Mouse (Mus musculus) common myeloid progenitor, adult 5-6 weeks (primary cell): ENCODE measurements around the gene Gpr15. TPM values are rescaled to one million over a fixed set of nuclear protein-coding genes. Genes with fewer than 3 reads are reported as not detected.

Experiments
- ATAC-seq: replicated peaks from 2 replicates; pipeline ENCODE4 v1.8.0; 2016; ENCODE audit warnings: low read depth, mild to moderate bottlenecking, moderate TSS enrichment, inconsistent platforms; ENCODE audit not compliant: poor library complexity, severe bottlenecking
- total RNA-seq: library from RNA; stranded (forward); fragments of 200-1000, 187-1606 nt; gene quantifications from 2 replicates; pipeline ENCODE4 v1.2.3, GENCODE M21; 2017

Gpr15 gene
- not detected in 2 replicates for total RNA-seq

DNA sequence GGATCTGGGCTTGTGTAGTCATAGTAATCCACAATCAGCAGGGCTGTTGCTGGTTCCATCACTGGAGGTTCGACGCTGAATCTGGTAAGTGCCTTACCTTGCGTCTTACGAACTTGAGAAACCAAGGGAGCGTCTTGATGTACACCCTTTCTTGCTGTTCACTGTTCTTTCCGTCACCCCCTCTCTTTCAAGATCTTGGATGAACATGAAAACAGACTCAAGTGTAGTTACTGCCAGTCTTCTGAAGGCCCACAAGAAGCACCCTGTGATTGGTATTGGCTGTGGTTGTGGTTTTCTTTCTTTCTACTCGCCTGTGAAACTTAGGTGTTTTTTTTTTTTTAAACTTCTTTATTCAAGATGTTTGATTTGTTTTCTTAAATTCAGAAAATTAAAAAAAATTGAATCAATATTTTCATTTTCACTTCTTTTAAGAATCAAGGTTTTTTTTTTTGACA is at the start of gene Gpr15:
Gene Gpr15 (minus strand): TSS at position 405 of the 455 bp plus-strand sequence.
- no peak for ATAC-seq

DNA sequence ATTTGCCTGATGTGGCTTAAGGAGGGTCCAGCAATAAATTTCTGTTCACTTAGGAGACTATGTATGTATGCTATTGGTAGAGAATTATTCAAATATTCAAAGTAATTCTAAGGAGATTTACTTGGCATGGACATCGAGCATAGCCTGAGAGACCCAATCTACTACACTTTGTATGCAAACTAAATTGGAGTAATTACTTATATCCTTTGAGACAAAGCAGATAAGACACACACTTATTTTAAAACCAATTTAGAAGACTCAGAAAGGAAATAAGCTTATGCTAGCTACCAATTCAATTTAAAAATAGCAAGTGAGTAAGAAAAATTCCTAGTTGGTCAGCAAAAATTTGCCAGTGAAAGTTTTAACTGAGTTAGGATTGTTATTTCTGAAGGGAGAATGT is 44.2 kb upstream of the Gpr15 start, which contains the start of gene Olfr172:
Gene Olfr172 (minus strand): TSS at position 101 of the 400 bp plus-strand sequence.
- no peak for ATAC-seq

DNA sequence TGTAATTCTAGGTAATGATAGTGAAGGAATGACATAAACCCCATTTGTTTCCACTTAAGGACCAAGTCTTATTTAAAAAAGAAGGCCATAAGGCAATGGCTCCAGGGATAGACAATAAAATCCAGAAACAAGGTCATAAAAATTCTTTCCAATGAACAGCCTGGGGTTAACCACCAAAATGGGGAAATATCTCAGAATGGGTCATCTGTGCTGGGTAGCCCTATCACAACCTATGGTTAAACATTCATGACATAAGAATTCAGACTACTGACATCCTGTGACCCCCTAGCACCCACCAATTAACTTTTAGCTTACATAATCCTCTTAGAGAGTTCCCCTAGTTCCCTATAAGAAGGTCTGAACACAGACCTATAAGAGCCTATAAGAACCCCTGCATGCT is 37.3 kb upstream of the Gpr15 start:
- ATAC-seq, result peak; percentile 77

DNA sequence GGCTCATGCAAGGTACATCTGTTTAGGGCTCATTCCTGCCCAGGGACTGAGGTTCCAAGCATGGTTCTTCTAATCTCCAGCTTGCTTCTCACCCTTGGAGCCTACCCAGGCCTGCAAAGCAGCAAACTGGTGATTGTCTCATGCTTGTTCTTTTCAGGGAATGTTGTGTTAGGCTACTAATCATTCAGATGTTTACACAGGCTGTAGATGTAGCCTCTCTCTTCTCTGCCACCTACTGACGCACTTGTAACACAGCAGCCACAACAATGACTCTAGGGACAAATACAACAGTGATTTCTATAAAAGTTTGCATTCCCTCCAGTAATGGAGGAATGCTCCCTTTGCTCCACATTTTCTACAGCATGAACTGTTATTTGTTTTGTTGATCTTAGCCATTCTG is 32.4 kb upstream of the Gpr15 start:
- ATAC-seq, result peak; percentile 92

DNA sequence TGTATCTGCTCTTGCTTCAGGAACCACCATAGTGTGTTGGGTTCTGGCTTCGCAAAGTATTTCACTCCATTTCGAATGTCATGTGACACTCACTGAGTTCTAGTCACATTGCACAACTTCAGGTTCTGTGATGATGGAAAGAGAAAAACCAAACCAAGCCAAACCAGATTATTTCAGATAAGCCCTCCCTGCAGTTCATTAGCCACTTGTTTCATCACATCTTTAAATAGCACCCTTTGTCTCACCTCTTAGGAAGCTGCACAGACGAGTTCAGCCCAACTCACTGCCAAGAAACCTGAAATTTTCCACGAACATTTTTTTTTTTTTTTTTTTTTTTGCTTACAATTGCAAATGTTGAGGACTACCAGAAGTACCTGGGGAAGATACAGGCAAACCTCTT is 27.8 kb upstream of the Gpr15 start:
- no peak for ATAC-seq

DNA sequence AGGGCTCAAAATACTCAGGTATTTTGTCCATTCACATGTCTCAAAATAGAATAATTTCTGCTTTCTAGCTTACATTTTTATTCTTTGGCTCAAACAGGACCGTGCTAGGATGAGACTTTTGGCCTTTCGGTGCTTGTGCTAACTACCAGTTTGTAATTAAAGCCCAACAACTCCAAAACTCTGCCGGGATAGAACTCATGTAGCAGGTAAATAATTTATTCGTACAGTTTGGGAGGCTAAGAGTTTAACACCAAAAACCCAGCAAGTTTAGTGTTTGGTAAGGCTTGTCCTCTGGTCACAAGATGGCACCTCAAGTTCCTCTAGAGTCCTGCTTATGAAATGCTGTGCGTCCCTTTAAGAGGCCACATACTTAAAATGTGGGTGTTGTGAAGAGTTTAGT is 21.9 kb upstream of the Gpr15 start:
- ATAC-seq, result no peak

DNA sequence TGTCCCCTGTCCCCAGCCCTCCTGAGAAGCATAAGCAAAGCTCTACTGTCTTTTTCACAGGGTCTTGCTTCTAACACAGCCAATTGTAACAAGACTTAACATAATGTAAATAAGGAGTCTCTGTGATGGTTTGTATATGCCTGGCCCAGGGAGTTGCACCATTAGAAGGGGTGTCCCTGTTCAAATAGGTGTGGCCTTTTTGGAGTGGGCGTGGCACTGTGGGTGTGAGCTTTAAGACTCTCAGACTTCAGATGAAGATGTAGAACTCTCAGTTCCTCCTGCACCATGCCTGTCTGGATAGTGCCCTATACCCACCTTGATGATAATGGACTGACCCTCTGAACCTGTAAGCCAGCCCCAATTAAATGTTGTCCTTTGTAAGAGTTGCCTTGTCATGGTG is 19.9 kb upstream of the Gpr15 start:
- no peak for ATAC-seq

DNA sequence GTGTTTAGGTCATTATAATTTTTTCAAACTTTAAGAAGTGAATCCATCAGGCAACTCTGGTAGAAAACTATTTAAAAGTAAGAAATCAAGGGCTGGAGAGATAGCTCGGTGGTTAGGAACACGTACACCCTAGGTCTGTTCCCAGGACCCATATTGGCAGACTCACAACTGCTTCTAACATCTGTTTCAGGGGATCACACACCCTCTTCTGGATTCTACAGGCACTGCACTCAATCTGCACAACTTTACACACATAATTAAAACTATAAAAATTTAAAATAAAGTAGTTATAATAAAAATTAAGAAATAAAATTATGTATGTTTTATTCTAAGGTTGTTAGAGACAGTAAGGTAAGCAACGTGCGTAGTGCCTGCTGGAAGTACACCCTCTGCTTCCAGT is 19.3 kb upstream of the Gpr15 start:
- ATAC-seq, result 0 out of 2 replicates have a peak, but pooled peaks have one; percentile 65

DNA sequence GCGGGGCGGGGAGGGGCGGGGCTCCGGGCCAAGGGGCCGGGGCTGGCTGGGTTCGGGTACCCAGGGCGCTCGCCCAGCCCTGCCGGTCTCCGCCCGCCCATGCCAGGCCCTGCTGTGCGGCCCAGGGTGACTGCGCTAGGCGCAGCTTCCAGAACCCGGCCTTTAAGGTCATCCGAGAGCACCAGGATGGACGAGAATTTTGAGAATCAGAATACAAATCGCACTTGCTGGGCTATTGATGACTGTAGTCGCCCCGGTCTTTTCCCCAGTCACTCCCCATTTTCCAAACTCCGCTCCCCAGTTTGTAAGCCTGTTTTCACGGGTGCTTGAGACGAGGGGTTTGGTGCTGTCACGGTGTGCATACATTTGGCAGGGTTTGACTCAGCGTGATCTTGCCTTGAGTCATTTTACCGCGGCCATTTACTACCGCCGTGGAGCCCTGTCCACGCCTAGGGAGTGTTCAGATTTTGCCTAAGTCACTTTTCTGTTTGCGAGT is 9.4 kb upstream of the Gpr15 start:
- peak; percentile 39 for ATAC-seq

DNA sequence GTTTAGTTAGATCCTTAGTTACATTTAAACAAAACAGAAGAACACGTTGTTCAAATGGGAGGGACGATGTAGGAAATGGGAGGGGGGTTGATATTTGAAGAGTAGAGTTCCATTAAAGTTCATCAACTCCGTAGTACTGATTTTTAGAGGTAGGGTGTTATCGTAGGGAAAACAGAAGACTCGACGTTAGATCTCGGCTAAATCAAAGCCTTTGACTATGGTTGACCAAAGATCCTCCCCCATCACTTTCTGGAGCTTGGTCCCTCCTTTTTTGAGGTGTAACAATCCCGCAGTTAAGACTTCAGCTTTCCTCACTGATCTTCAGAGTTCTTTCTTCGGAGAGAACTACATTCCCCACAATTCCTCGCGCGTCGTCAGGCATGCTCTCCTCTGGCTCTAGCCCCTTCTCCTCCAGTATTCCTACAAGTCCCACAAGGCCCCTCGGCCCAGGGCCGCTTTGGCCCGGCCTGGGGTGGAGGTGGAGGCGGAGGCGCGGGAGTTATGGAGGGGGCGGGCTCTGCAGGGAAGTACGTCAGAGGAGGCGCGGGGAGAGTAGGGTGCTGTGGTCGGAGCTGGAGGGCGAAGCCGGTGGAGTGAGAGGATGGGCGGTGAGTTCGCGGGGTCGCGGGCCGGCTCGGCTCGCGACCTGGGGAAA is 8.7 kb upstream of the Gpr15 start, which contains the start of gene Cldnd1:
Gene Cldnd1 (plus strand): TSS at position 434 of the 655 bp plus-strand sequence.
- ATAC-seq, result peak; percentile 99

DNA sequence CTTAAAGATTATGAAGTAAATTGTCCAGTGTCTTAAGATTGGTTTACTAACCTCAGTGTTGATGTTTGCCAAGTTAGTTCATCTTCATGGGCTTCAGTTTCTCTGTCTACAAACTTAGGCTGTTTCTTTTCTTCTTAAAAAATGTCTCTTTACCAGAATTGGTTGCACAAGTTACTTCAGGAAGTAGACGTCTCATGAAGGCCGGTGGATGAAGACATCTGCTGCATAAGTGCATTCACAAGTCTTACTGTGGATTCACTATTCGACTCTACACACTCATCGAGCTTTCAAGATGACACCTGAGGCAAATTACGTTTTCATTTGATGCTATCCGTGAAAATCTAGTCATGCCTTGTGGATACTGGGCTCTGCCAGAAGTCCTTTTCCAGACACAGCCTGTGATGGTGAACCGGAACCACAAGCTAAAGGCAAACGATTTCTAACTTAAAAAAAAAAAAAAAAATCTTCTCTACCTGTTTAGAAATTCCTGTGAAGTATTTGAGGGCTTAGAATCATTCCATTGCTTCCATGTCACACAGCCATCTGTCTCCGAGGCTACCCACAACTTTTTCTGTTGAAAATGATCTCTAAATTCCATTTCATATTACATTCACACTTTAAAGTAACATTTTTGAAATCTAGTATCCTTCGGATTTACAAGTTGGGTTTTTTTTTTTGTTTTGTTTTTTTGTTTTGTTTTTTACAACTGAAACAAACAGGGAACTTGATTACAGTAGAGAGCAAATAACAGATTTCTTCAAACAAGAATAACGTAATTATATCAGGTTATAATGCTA is 8.0 kb upstream of the Gpr15 start:
- no peak for ATAC-seq

DNA sequence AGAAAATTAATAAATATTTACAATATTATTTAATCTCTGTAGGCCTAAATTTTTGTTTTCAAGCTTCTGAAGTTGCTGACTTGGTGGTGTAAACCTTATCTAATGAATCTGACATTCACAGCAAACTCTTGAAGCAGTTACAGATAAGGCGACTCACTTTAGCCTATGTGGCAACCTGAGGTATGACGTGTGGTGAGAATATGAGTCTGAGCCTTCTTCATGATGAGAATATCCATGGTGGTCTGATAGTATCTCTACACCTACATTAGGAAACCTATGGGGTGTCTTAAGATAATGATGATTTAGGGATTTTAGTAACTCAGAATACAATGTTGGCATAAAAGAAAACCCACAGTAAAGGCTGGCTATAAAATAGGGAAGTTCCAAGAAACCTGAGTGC is 3.4 kb upstream of the Gpr15 start:
- no peak for ATAC-seq

DNA sequence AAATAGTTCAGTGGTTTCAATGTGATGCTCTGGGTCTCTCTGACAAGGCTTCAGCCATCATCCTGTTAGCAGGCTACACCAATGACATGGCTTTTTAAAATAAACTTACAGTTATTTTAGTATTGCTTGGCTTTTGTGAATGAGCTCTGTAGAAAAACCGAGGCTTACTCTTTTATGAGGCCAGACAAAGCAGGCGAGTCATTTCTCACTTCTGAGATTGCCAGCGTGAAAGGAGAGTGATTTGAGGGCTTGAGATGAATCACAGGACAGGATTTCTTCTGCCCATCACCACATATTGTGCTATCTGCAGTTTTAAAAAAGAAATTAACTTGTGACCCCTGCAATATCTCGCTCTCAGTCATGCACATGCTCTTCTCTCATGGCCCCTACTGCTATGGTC is 3.9 kb downstream of the Gpr15 start:
- ATAC-seq, result no peak

DNA sequence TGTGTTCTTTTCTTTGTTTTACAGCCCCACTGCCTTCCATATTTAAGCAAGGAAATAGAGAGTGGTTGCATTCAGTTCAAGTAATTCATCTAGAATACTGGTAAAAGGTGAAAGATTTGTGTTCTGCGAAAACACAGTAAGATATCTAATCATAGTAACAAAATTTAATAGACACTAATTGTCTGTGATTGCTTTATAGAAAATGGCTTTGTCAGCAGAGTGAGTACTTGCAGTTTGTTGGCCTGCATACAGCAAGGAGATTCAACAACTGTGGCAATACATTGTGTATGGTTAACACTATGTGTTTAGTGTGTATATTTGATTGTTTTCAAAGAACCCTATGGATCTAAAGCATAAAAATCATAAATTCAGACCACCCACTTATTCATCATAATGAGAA is 5.7 kb downstream of the Gpr15 start:
- no peak for ATAC-seq

DNA sequence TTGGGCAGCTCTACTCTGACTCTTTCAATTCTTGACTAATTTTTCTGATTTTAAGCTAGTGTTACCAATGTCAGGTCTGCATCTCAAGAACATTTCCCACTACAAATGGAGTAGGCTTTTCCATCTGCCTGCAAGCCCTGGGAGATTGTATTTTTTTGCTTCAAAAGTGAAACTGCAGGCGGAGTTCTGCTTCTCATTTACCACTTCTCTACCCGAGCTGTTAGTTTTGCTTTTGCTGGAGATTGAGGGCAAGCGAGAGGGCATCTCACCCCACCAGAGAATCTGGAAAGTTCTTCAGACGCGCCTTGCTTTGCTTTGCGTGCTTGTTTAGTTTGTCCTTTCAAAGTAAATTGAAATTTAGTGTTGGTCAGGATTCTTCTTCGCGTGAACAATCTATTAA is 6.6 kb downstream of the Gpr15 start:
- ATAC-seq, result peak; percentile 83

DNA sequence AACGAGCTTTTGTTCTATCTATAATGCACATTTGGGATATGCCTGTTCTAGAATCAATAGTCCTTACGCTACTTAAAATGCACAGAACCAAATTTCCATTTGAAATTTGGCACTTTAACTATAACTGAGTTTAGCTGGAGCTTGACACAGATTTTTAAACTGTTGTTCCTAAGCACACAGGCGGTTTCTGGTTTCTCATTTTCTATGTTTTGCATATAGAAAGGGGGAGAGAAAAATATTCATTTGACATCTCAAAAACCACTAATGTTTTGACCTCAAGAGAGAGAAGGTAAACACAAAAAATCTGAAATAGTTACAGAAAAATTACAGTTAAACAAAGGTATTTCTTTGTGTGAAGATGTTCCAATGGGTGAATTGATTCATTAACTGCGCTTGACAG is 9.3 kb downstream of the Gpr15 start:
- ATAC-seq, result no peak

DNA sequence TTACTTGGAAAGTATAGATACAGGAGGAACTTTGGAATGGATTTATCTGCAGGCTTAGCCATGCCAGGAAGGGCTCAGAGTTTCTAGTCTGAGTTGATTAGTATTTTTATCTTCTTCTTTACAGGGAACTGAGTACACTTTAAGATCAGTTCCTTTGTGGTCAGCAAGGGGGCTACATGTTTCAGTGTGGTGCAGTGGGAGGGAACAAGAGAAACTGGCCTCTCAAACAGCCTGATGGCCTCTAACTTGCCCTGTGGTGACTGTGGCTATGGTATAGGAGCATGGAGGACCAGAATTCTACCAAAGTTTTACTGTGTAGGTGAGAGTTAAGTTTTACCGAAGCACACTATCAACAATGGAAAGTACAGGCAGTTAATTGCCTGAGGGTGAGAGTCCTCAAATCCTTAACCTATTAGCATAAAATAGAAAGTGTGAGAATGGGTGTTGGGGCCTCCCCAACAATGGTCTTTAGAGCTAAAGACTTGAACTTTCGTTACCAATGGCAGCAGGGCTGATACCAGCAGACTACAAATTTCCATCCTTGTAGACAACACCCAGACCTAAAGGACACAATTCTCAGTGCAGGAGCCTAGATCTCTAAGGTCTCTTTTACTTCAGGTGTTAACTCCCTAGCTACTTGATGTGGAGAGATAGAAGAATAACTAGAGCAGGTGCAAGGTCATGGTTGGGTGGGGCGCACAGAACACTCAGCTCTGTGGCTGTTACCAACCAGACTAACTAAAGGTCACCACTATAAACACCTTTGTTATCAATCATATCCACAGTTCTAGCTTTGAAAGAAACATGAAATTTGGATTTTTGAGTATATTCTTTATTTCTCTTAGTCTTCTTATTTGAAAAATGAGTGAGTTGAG is 10.0 kb downstream of the Gpr15 start:
- peak; percentile 88 for ATAC-seq

DNA sequence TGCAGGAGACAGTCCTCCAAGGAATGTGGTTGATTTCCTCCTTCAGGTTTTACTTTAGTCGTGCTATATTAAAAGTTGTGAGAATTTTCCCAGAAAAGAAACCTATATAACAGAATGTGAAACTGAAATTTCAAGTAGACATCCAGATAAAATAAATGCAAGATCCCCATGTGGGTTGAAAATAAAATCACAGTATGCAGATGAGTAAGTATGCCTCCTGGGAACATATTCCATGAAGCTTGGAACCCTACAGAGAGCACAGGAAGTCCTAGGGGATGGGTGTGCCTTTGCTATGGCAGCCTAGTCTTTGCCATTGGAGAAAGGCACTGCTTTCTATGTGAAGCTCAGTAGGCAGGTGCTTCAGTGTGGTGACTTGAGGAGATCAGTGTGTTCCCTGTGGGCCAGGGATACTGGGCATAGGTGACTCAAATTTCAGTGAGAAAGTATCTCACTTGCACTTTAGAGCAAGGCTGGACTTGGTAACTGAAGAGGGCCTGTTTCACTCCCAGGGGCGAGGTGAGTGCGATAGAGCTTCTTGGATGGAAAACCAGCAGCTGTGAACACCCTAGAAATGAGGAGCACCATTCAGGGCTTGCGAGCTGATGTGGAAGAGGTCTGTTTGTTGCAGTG is 11.5 kb downstream of the Gpr15 start:
- no peak for ATAC-seq

DNA sequence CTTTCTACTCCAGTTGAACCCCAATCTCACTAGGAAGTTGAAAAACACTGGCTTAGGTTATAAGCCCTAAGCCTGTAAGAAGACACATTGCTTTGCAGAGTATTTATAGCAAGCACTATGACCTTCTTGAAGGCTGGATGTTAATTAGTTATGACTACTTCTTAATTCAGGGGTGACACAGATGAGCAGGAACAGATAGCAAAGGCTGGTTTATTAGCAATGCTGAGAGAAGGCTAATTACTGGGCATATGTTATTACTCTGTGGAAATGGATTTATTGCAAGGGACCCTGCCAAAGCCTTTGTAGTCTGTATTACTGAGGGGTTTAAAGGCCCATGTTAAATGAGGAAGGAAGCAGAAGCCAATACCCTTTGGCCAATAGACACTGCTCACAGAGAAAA is 13.9 kb downstream of the Gpr15 start:
- ATAC-seq, result 0 out of 2 replicates have a peak, but pooled peaks have one; percentile 31
